Mouse (Mus musculus) bone marrow macrophage, adult 2 months (primary cell): Measurements from ENCODE around the gene Vmn1r21.

Source experiments
- CTCF ChIP-seq: IDR thresholded peaks from 2 replicates; pipeline ENCODE4 v1.5.1; 2012; ENCODE audit warnings: low read depth, mild to moderate bottlenecking, low read length, moderate library complexity
- POLR2A ChIP-seq: IDR thresholded peaks from 2 replicates; pipeline ENCODE4 v1.6.1; 2012; ENCODE audit warnings: mild to moderate bottlenecking, low read depth, low read length, borderline replicate concordance

DNA sequence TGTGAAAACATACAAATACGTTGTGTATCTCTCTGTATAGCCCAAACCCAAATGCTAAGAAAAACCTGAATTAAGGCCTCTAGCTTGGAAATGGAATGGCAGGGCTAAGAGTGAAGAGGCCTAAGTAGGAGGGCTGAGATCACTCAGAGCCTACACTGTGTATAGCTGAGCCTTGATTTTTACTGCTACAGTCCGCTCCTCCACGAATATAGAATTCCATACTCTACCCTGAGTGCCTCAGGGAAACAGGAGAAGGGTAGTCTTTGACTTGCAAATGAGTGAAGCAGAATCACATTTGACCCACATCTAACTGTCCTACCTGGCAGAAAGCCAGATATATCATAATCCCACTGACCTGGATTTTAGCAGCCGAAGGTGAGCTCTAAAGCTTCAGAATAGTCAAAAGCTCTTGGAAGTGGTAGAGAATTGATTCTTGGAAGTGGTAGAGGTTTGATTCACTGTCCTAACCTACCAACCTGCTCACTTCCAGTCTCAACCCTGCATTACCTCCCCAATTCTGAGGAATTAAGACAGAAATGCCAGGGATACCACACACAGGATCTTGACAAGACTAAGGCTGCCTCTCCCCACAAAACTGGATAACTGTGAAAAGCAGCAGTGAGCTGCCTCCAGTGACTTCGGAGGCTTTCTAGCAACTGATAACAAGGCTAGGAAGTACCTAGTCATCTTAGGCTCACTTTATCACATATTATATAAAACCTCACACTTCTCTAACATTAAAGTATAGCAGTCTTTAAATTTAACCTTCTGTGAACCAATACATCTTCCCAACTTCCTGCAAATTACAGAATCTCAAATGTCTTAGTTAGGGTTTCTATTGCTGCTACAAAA is 44.7 kb downstream of the Vmn1r21 start:
- no peak for TF ChIP-seq CTCF
- TF ChIP-seq POLR2A = no peak
